Mouse (Mus musculus) right cerebral cortex, postnatal 14 days (tissue): ENCODE data around the gene Fcgr1.
"Not testable (repeated sequence)": the region's sequence is repeated elsewhere in the genome, so short reads cannot be mapped to it uniquely, and the experiment has no call there.

ENCODE experiments used
- DNase-seq: peaks from one replicate; pipeline ENCODE4 v3.0.0; 2022

The Fcgr1 gene

GRCm38 (mm10) chr3:96293787-96294186 lies at the start of gene Fcgr1:
Gene Fcgr1, minus strand, starts transcription at chr3:96293969.
- DNase-seq, result no peak

GRCm38 (mm10) chr3:96342652-96343051 lies 48.9 kb upstream of the Fcgr1 start:
- DNase-seq, result not testable (repeated sequence)

DNA sequence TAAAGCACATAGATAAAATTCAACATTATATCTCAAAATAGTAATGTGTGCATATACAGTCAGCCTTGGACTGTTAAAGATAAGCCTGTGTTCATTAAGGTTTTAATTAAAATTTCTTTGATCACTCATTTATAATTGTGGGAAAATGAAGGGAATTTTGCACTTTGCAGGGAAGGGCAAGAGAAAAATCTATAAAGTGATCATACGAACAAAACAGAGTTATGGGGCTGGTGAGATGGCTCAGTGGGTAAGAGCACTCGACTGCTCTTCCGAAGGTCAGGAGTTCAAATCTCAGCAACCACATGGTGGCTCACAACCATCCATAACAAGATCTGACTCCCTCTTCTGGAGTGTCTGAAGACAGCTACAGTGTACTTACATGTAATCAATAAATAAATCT lies 48.3 kb upstream of the Fcgr1 start:
- not testable (repeated sequence) for DNase-seq

DNA sequence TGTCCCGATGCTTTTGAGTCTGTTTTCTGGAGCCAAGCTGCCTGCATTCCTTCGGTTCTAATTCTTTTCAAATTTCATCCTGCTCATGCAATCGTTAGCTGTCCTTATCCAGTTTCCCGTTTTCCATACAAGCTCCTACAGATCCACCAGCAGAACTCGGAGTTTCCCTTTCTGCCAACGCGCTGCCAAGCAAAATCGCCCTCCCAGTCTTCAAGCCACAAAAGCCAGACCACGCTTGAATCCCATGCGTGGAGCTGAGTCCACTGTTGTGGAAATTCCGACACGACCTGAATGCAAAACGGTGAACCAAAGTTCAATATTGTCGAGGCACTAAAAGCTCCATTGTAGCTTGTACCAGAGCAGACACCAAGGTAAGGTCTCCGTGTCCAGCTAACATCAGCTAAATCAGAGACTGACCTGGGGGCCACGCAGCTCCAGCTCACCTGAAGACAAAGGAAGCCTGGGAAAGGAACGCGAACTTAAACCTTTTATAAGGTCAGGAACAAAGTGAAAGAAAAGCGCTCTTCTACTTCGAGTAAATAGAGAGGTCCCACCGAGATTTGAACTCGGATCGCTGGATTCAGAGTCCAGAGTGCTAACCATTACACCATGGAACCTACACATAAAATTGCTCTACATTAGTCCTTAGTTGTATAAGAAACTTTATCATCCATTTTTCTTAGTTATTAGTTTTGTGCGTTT lies 47.0 kb upstream of the Fcgr1 start:
- no peak for DNase-seq

GRCm38 (mm10) chr3:96338849-96339480 lies 45.2 kb upstream of the Fcgr1 start:
- DNase-seq, result no peak

GRCm38 (mm10) chr3:96338043-96338442 lies 44.3 kb upstream of the Fcgr1 start:
- DNase-seq, result no peak

GRCm38 (mm10) chr3:96337269-96337668 lies 43.5 kb upstream of the Fcgr1 start:
- no peak for DNase-seq

DNA sequence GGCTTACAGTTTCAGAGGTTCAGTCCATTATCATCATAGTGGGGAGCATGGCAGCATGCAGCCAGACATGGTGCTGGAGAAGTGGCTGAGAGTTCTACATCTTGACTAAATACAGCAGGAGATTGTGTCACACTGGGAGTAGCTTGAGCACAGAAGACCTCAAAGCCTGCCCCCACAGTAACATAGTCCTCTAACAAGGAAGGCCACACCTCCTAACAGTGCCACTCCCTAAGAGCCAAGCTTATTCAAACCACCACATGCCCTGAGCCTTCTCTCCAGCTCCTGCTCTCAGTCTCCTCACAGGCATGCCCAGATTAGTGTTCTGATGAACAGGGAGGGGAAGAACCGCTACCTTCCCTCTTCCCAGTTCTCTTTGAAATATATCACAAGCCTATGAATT lies 42.9 kb upstream of the Fcgr1 start:
- DNase-seq, result no peak

DNA sequence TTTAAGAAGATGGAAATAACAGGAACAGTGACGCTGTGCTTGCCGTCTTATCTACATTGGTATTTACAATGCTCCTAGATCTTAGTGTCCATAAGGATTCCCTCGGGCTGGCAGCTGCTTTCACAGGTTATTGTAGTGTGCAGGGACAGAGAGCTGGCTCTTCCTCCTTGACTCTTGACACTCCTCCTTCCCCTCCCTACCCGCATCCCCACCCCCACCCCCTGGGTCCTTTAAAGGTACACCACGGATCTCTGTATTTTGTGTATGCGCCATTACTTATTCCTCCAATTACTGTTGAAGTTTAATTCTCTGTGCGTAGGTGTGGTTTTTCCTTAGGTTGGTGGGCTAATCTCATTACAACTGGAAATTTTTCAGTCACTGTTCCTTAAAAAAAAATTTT lies 41.8 kb upstream of the Fcgr1 start:
- no peak for DNase-seq

DNA sequence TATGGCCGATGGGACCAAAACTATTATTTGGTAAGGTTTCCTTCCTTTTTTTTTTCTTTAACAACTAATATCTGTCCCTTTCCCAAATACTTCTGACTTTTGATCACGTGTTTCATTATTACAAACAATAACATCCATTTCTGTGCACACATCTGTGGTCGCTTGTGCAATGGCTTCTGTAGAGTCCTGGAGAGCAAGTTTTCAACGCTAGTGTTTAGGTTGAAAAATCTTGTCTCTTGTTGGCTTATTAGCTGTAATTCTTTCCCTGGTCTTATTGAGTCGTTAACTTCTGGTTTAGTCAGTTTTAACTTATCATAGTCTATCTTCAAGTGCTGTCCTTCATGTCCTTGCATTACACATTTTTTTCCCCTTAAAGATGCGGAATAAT lies 41.4 kb upstream of the Fcgr1 start:
- no peak for DNase-seq

DNA sequence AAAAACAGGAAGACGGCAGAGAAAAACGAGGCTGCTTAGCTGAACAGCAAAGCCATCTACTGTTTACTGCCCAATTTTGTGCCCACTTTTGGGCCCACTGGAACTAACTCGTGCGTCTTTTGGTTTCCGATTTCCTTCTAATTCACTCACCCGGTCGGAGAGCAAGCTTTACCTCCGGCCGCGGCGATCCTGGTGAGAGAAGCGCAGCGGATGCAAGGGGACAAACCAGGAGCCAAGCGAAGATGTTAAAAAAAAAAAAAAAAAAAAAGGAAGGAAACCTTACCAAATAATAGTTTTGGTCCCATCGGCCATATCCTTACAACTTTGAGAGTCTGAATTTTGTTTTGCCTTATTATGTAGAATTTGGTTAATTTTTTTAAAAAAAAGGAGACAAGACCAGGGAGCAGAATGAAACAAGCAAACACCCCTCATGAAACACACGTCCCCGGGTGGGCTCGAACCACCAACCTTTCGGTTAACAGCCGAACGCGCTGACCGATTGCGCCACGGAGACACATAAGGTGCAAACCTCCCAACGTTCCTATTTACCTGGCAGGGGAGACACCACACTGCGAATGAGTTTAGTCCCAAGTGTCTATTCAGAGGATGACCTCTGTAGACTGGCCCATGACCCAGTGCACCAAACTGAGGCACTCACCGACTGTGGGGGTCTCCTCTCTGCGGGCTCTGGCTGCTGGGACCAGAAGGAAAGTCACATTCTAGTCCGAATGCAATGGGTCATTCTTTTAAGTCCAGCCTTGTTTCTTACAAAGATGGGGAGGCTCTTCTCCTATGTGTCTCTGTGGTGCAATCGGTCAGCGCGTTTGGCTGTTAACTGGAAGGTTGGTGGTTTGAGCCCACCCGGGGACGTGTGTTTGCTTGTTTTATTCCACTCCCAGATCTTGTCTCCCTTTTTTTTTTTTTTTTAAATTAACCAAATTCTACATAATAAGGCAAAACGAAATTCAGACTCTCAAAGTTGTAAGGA lies 40.7 kb upstream of the Fcgr1 start:
- DNase-seq, result no peak

- no peak for DNase-seq
These were observed 39.8 kb upstream of the Fcgr1 start for GRCm38 (mm10) chr3:96333396-96334174.

GRCm38 (mm10) chr3:96332631-96333395 lies 39.0 kb upstream of the Fcgr1 start:
- DNase-seq, result no peak

- DNase-seq, result no peak
These were observed 38.2 kb upstream of the Fcgr1 start for GRCm38 (mm10) chr3:96332000-96332399.

DNA sequence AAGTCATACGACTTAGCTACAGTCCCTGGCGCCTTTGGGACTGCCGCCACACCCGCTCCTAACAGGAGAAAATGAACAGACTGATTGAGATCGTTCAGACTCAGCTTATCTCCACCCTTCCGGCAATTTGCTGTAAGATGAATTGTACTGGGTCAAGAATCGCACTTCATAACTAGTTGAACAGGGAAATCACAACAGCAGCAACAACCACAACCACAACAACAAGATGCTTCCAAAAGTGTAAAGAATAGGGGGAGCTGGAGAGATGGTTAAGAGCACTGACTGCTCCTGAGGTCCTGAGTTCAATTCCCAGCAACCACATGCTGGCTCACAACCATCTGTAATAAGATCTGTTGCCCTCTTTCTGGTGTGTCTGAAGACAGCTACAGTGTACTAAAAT lies 37.7 kb upstream of the Fcgr1 start:
- no peak for DNase-seq

GRCm38 (mm10) chr3:96330603-96331002 lies 36.8 kb upstream of the Fcgr1 start:
- DNase-seq, result no peak

DNA sequence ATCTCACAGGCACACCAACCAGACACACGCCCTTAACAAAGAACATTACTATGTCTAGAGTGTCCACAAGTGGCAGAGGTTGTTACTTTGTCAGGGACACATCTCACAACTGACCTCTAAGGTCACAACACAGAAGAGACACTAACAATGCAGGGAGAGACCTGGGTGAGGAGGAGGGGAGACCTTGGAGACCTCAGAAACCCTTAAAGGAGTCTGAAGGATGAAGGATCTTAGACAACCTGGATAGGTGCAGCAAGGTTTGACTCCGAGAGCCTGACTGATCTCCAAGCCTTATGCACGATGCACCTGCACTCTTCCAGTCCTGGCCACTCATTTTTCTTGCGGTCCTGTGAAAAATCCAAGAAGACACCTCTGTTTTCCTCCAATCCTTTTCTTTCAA lies 36.4 kb upstream of the Fcgr1 start:
- DNase-seq, result no peak

GRCm38 (mm10) chr3:96328730-96329387 lies 35.1 kb upstream of the Fcgr1 start:
- no peak for DNase-seq

DNA sequence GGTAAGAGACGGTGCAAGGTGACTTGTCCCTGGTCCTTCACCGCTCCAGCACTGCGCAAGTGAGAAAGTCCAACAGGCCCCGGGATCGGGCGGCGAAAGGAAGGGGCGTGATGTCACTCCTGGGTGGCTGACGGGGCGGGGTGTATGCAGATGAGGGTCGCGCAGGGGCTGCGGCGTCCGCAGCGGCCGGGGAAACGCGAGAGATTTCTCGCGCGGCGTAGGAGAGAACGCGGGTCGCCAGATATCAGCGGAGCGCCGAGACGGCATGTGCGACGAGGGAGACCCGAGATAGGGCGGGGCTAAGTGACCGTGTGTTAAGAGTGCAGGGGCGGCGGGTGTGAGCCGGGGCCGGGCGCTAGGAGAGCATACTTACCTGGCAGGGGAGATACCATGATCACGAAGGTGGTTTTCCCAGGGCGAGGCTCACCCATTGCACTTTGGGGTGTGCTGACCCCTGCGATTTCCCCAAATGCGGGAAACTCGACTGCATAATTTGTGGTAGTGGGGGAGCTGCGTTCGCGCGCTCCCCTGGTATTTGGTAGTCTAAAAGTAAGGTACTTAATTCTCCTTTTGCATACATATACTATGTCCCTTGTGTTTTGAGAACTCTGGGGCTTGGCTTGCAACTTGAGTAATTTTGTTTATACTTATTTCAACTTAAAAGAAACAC lies 34.4 kb upstream of the Fcgr1 start:
- not testable (repeated sequence) for DNase-seq

DNA sequence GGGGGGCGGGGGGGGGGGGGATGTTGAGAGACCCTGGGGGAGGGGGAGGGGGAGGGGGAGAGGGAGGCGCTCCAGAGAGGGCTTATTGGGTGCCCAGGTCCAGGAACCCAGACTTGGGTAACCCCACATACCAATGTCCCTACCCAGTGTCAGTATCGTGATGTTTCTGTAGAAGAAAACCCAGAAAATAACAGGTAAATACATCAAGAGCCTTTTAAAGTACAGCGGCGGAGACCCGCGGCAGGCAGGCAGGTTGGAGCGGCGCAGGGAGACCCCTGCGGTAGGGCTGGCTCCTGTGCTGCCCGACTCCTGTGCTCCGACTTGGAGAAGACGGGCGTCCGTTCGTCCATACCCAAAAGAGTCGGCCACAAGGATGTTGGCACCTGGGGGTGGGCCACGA lies 33.9 kb upstream of the Fcgr1 start:
- no peak for DNase-seq

GRCm38 (mm10) chr3:96327131-96327530 lies 33.4 kb upstream of the Fcgr1 start:
- DNase-seq, result no peak
